Mouse (Mus musculus): ENCODE data around the gene Aff3. TPM values are rescaled to one million over a fixed set of nuclear protein-coding genes. Genes with fewer than 3 reads are reported as not detected.

Gene Aff3
- polyA plus RNA-seq, 1 experiment from 2014 or later: 9.6 TPM

DNA sequence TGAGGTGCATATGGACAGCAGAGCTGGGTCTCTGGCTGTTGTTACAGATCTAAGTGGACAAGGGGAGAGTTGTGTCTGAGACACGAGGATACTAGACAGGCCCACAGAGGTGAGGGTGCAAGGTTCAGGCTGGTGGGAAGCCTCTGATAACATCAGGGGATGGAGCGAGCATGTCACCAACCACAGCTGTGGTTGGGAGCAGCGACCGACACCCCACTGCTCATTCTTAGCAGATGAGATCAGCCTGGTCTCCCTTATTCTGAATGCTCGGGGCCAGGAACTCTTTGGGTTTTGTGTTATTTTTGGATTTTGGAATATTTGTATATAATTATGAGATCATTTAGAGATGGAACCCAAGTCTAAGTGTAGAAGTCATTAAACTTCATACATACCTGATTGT is 452.4 kb downstream of the Aff3 start:
- ATAC-seq: no peak
- H3K27ac ChIP-seq (ENCODE audit: low read length): no peak overlapping the region
- no peaks in the 10 kb centered on the region for H3K27me3 ChIP-seq (ENCODE audit: control insufficient read depth, insufficient read depth, low read depth, low read length)
- no peak overlapping the region for H3K4me2 ChIP-seq (ENCODE audit: low read length)
- H3K36me3 ChIP-seq (ENCODE audit: control insufficient read depth, insufficient read depth, low read length): 0 out of 2 replicates have a peak, but pooled peaks cover 4% of the 10 kb centered on the region
- no peak overlapping the region for H3K9ac ChIP-seq (ENCODE audit: low read depth, low read length)
- no peak overlapping the region for H3K4me3 ChIP-seq (ENCODE audit: low read depth, low read length)
- H3K4me1 ChIP-seq (ENCODE audit: control insufficient read depth, insufficient read depth, low read length): no peaks in the 10 kb centered on the region; the same call in 1 of the 2 replicates
- WGBS: 87% methylated on average over 5 of the region's 5 CpGs
- no peaks in the 10 kb centered on the region for H3K9me3 ChIP-seq (replicated peaks; ENCODE audit: control insufficient read depth, low read length, poor library complexity, severe bottlenecking)

DNA sequence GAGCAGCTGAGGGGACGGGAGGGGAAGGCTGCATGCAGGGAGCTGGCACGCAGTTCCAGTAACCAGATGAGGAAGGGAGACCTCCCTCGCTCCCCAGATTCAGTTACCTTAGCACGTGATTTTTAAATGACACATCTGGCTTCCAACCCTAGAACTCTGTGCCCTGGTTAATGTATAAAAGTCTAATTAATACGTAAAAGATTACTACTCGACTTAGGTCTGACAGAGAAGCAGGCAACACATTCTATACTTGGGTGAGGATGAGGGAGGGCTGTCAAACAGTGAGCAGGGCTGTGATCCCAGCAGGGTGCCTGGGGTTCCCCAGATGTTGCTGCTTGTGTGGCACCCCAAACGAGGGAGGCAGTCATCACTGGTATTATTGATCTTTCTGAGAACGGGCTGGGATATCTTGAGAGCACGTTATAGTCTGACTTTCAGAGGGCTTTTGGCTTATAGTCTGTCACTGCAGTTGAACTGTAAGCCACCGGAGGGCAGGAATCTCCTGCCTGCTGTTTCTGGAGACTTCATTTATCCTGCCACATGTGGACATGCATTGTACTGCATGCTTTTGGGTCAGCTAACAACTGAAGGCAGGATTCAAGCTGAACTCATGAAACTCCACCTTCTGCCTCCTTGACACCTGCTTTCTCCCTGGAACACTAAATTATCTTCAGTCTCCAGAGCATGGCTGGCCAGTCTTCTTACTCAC is 462.1 kb downstream of the Aff3 start:
- ATAC-seq: no peak
- Histone ChIP-seq H3K9me3 (replicated peaks; ENCODE audit: control insufficient read depth, low read length, poor library complexity, severe bottlenecking) (no peaks in the 10 kb centered on the region), H3K4me3 (ENCODE audit: low read depth, low read length) (no peak overlapping the region), H3K27ac (ENCODE audit: low read length) (no peak overlapping the region), H3K4me2 (ENCODE audit: low read length) (no peak overlapping the region), H3K9ac (ENCODE audit: low read depth, low read length) (no peak overlapping the region), H3K27me3 (ENCODE audit: control insufficient read depth, insufficient read depth, low read depth, low read length) (no peaks in the 10 kb centered on the region), H3K4me1 (ENCODE audit: control insufficient read depth, insufficient read depth, low read length) (peaks cover 34% of the 10 kb centered on the region), H3K36me3 (ENCODE audit: control insufficient read depth, insufficient read depth, low read length) (0 out of 2 replicates have a peak, but pooled peaks cover 2% of the 10 kb centered on the region)
- WGBS: 78% methylated on average over 10 of the region's 10 CpGs

GRCm38 (mm10) chr1:38201796-38202195 is 463.0 kb downstream of the Aff3 start:
- H3K27ac ChIP-seq (ENCODE audit: low read length): no peak overlapping the region
- H3K9ac ChIP-seq (ENCODE audit: low read depth, low read length): no peak overlapping the region
- no peaks in the 10 kb centered on the region for H3K36me3 ChIP-seq (ENCODE audit: control insufficient read depth, insufficient read depth, low read length)
- H3K9me3 ChIP-seq (replicated peaks; ENCODE audit: control insufficient read depth, low read length, poor library complexity, severe bottlenecking): no peaks in the 10 kb centered on the region
- 96% methylated on average over 3 of the region's 3 CpGs for WGBS
- ATAC-seq: no peak
- no peak overlapping the region for H3K4me2 ChIP-seq (ENCODE audit: low read length)
- H3K4me1 ChIP-seq (ENCODE audit: control insufficient read depth, insufficient read depth, low read length): peaks cover 43% of the 10 kb centered on the region
- no peak overlapping the region for H3K4me3 ChIP-seq (ENCODE audit: low read depth, low read length)
- H3K27me3 ChIP-seq (ENCODE audit: control insufficient read depth, insufficient read depth, low read depth, low read length): no peaks in the 10 kb centered on the region

- 28% methylated on average over 17 of the region's 17 CpGs for WGBS
- peak overlapping the region; percentile 42; the same call in 1 of the 2 replicates for H3K9ac ChIP-seq (ENCODE audit: low read depth, low read length)
- H3K4me3 ChIP-seq (ENCODE audit: low read depth, low read length): no peak overlapping the region
- peak overlapping the region; percentile 16; the same call in 1 of the 2 replicates for H3K4me2 ChIP-seq (ENCODE audit: low read length)
- H3K27me3 ChIP-seq (ENCODE audit: control insufficient read depth, insufficient read depth, low read depth, low read length): no peaks in the 10 kb centered on the region
- peak; percentile 52 for ATAC-seq
- peaks cover 44% of the 10 kb centered on the region for H3K4me1 ChIP-seq (ENCODE audit: control insufficient read depth, insufficient read depth, low read length)
- H3K36me3 ChIP-seq (ENCODE audit: control insufficient read depth, insufficient read depth, low read length): no peaks in the 10 kb centered on the region
- H3K9me3 ChIP-seq (replicated peaks; ENCODE audit: control insufficient read depth, low read length, poor library complexity, severe bottlenecking): no peaks in the 10 kb centered on the region
- H3K27ac ChIP-seq (ENCODE audit: low read length): peak overlapping the region; percentile 82
Measured at GRCm38 (mm10) chr1:38199669-38200635, 464.8 kb downstream of the Aff3 start.

- H3K9me3 ChIP-seq (replicated peaks; ENCODE audit: control insufficient read depth, low read length, poor library complexity, severe bottlenecking): no peaks in the 10 kb centered on the region
- WGBS: 14% methylated on average over 15 of the region's 15 CpGs
- H3K4me1 ChIP-seq (ENCODE audit: control insufficient read depth, insufficient read depth, low read length): peaks cover 44% of the 10 kb centered on the region
- peak; percentile 47; the same call in 1 of the 2 replicates for ATAC-seq
- no peaks in the 10 kb centered on the region for H3K27me3 ChIP-seq (ENCODE audit: control insufficient read depth, insufficient read depth, low read depth, low read length)
- H3K36me3 ChIP-seq (ENCODE audit: control insufficient read depth, insufficient read depth, low read length): no peaks in the 10 kb centered on the region
- H3K9ac ChIP-seq (ENCODE audit: low read depth, low read length): peak overlapping the region; percentile 16; the same call in 1 of the 2 replicates
- no peak overlapping the region for H3K4me2 ChIP-seq (ENCODE audit: low read length)
- H3K27ac ChIP-seq (ENCODE audit: low read length): peak overlapping the region; percentile 82
- no peak overlapping the region for H3K4me3 ChIP-seq (ENCODE audit: low read depth, low read length)
Measured at GRCm38 (mm10) chr1:38198393-38199029, 466.2 kb downstream of the Aff3 start.

DNA sequence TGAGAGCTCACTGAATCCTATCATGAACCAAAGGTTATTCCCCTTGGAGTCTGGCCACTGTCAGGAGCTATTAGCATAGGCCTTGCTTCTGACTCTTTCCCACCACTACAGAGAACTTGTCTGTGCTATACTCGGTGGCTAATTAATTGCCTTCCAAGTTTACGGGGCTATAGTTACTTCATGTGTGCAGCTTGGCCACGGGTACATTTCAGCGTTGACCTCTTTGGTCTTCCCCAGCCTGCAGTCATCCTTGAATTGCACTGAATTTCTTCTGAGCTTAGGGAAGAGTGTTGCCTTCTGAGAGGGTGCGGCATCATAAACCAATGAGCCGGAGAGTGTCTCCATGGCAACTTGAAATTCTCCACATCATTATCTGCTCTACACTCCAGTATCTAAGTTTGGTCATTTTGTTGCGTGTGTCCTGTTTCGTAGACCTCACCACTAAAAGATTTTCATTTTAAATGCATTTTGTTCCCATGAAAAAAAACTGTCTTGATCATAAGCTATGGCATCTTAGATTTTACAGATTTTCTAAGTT is 467.5 kb downstream of the Aff3 start:
- H3K27ac ChIP-seq (ENCODE audit: low read length): peak overlapping the region; percentile 65
- peak; percentile 18 for ATAC-seq
- no peak overlapping the region for H3K4me3 ChIP-seq (ENCODE audit: low read depth, low read length)
- H3K4me1 ChIP-seq (ENCODE audit: control insufficient read depth, insufficient read depth, low read length): peaks cover 44% of the 10 kb centered on the region
- H3K9me3 ChIP-seq (replicated peaks; ENCODE audit: control insufficient read depth, low read length, poor library complexity, severe bottlenecking): no peaks in the 10 kb centered on the region
- H3K27me3 ChIP-seq (ENCODE audit: control insufficient read depth, insufficient read depth, low read depth, low read length): no peaks in the 10 kb centered on the region
- 51% methylated on average over 8 of the region's 8 CpGs for WGBS
- H3K9ac ChIP-seq (ENCODE audit: low read depth, low read length): no peak overlapping the region
- H3K36me3 ChIP-seq (ENCODE audit: control insufficient read depth, insufficient read depth, low read length): peaks cover 3% of the 10 kb centered on the region; the same call in 1 of the 2 replicates
- no peak overlapping the region for H3K4me2 ChIP-seq (ENCODE audit: low read length)

DNA sequence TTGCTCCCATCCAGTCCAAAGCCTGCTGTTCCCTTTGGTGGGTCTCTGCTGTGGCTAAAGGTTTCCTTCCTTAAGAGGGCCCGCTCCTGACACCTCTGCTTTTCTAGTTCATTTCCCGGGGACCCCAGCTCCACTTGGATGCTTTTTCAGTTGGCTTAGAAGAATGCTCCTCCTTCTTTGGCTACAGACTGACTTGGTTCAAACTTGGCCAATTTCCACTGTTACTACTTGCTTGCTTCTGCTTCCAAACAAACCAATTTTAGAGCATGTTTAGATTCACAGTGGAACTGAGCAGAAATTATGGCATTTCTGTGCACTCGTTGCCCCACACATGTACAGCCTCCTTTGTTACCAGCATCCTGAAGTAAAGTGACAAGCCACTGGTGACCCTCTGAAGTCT is 469.0 kb downstream of the Aff3 start:
- Histone ChIP-seq H3K9ac (ENCODE audit: low read depth, low read length) (no peak overlapping the region), H3K27ac (ENCODE audit: low read length) (no peak overlapping the region), H3K27me3 (ENCODE audit: control insufficient read depth, insufficient read depth, low read depth, low read length) (no peaks in the 10 kb centered on the region), H3K36me3 (ENCODE audit: control insufficient read depth, insufficient read depth, low read length) (peaks cover 3% of the 10 kb centered on the region), H3K9me3 (replicated peaks; ENCODE audit: control insufficient read depth, low read length, poor library complexity, severe bottlenecking) (no peaks in the 10 kb centered on the region), H3K4me2 (ENCODE audit: low read length) (no peak overlapping the region), H3K4me3 (ENCODE audit: low read depth, low read length) (no peak overlapping the region), H3K4me1 (ENCODE audit: control insufficient read depth, insufficient read depth, low read length) (peaks cover 40% of the 10 kb centered on the region)
- no peak for ATAC-seq
- 91% methylated on average over 3 of the region's 3 CpGs for WGBS

- no peak for ATAC-seq
- no peak overlapping the region for H3K4me3 ChIP-seq (ENCODE audit: low read depth, low read length)
- H3K4me2 ChIP-seq (ENCODE audit: low read length): no peak overlapping the region
- no peaks in the 10 kb centered on the region for H3K4me1 ChIP-seq (ENCODE audit: control insufficient read depth, insufficient read depth, low read length)
- peaks cover 11% of the 10 kb centered on the region for H3K36me3 ChIP-seq (ENCODE audit: control insufficient read depth, insufficient read depth, low read length)
- no peaks in the 10 kb centered on the region for H3K27me3 ChIP-seq (ENCODE audit: control insufficient read depth, insufficient read depth, low read depth, low read length)
- no peak overlapping the region for H3K27ac ChIP-seq (ENCODE audit: low read length)
- H3K9ac ChIP-seq (ENCODE audit: low read depth, low read length): no peak overlapping the region
- no peaks in the 10 kb centered on the region for H3K9me3 ChIP-seq (replicated peaks; ENCODE audit: control insufficient read depth, low read length, poor library complexity, severe bottlenecking)
- 84% methylated on average over 5 of the region's 5 CpGs for WGBS
Measured at GRCm38 (mm10) chr1:38186227-38186545, 478.6 kb downstream of the Aff3 start.

Measured in midbrain, embryonic 16.5 days (tissue).